Mouse (Mus musculus) left cerebral cortex, postnatal 4 days (tissue): ENCODE measurements around the gene Zfp637. TPM values are rescaled to one million over a fixed set of nuclear protein-coding genes. Genes with fewer than 3 reads are reported as not detected.
A peak's percentile ranks its signal among the peaks of the same experiment; 100 is the strongest.
"Not testable (repeated sequence)": the region's sequence is repeated elsewhere in the genome, so short reads cannot be mapped to it uniquely, and the experiment has no call there.

Source experiments
- DNase-seq: peaks from one replicate; pipeline ENCODE4 v3.0.0-alpha.2; 2022
- intact Hi-C: fragments of 180-260 bp; cut with DNase I; formaldehyde crosslinking; loops from one replicate; pipeline ENCODE4 v1.15.1; 2025
- total RNA-seq, 2 experiments: library from RNA; stranded (reverse); gene quantifications; 2 replicates each; pipeline ENCODE4 v1.2.3; 2021

Gene Zfp637
- total RNA-seq = 10 to 100 TPM; 69.2 to 70.2 TPM

DNA sequence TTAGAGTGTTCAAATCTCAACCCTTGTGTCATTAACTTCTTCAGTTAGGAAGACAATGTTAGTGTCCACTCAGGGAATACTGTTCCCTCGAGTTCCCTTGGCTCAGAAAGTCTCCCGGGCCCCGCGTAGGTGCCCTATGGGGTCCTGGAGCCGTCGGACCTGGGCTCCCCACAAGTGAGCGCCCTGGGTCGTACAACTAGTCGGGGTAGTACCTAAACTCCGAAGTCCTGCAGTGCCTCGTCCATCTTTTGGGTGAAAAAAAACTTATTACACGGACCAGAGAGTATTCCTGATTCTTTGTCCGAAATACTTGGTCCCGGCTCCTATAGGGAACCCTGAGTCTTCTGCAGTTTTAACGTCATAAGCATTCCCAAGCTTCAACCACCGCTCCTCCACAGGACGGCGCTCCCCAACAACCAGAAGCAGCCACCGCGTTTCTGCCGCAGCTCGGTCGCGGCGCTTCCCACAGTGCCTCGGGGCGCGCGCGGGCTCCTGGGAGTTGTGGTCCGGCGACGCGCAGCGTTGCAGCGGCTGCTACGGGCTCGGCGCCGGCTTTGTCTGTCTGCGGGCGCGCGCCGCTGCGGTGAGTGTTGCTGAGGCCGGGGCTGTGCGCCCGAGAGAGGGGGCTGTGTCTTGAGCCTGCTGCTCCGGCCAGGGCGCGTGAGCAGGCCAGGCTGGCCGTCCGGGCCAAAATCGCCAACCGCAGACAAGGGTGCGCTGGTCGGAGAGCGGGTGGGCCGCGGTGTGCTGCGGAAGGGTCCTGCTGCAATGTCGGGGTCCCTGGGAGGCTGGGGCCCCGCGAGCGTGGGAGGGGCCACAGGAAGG, at the start of gene Zfp637:
TSS of gene Zfp637 (plus strand) at position 495 of the 825 bp plus-strand sequence.
- intact Hi-C loops = no loop called here

DNA sequence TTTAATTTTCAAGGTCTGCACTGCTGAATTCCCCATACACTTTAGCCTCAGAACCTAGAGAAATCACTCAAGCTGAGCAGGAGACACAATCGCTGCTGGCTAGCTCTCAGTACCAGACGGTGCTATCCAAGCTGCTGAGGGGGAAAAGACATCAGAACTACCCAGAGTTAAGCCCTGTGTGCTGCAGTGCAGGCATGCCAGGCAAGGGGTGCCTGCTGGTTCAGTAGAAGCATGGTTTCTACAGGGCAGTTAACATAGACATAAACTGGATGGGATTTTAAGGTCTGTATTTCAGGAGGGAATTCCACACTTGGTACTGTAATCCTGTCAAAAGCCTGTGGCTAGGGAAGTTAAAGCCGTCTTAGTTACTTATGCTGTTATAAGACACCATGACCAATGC, 45.7 kb upstream of the Zfp637 start:
- DNase-seq = no peak
- intact Hi-C loops = no loop called here

More for the DNA sequence above, at the start of gene Zfp637:
- peak; percentile 97 for DNase-seq

DNA sequence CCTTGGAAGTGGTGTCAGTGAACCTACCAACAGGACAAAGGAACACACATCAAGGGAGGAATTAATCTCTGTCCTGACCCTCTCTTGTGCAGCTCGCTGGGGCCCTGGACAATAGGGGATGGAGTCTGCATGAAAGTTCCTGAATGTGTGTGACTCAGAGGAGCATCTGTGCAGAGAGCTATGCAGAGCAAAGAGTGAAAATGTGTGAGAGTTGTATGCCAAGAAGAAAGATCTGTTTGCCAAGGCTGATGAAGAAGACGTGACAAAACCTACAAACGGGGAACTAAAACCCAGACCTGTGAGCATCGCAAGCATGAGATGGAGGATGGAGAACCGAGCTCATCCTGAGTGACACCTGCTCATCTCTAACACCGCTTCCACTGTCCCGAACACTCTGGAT, 40.2 kb upstream of the Zfp637 start:
- intact Hi-C loops = no loop called here
- no peak for DNase-seq

DNA sequence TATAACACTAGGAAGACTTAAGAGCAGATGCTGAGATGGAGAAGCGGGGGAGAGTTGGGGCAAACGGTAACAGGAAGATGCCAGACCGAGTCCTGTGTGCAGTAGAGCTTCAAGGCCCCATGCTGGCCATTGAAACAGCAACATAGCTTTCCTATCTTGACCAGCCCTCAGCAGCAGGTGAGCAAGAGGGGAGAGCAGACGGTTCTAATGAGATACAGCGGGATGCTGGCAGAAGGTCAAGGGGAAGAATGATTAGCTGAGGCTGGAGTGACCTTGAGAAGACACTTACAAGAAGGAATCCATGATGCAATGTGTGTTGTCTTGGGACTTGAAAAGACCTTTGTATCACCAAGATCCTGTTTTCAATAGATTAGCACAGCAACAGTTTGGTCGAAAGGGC, 39.2 kb upstream of the Zfp637 start:
- peak; percentile 81 for DNase-seq
- intact Hi-C loops = no loop called here

DNA sequence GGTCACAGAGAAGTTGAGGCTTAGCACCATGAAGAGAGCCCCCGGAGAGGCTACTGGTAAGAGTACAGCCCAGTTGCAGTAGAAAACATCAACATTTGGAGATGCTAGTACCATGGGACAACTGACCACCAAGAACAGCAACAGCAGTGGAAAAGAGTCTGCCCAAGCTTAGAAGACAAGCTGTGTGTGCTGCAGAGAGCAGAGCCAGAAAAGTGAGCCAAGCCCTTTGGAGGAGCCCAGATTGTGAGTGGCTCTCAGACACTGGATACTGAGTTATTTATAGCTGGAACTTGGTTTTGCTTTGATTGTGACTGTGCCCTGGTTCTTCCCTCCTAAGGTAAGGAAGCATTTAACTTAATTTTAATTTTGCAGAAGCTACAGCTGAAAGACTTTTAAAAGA, 33.2 kb upstream of the Zfp637 start:
- intact Hi-C loops = no loop called here
- no peak for DNase-seq

DNA sequence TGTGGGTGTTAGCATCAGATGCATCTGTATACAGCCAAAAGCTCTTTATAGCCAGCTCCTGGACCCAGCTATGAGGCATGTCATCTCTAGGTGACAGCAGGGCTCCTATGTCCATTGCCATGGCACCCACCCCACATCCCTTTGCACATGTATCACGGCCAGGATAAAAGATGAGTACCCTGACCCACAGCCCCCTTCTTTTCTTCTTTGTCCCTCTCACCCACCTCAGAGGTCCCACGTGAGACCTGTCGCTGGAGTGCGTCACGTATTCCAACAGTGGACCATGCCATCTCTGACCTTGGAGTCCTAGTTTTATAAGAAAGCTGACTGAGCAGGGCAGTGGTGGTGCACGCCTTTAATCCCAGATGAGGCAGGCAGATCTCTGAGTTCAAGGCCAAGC, 31.2 kb upstream of the Zfp637 start:
- intact Hi-C loops = no loop called here
- no peak for DNase-seq

DNA sequence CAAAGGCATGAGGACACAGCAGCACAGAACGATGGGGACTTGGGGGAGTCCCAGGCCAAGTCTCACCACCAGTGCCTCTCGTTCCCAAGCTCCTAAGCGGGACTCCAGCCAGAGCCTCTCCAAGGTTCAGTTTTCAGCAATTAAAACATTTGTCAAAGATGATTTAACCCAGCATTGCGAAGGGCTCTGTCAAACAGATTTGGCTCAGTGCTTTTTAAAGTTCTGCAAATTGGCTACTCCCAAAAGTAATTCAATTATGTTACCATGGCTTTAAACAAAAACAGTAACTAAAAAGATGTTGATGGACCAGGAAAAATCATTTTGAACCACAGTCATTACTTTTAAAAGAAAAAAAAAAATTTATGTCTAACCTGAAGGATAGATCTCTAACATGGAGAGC, 30.3 kb upstream of the Zfp637 start:
- intact Hi-C loops = no loop called here
- no peak for DNase-seq

DNA sequence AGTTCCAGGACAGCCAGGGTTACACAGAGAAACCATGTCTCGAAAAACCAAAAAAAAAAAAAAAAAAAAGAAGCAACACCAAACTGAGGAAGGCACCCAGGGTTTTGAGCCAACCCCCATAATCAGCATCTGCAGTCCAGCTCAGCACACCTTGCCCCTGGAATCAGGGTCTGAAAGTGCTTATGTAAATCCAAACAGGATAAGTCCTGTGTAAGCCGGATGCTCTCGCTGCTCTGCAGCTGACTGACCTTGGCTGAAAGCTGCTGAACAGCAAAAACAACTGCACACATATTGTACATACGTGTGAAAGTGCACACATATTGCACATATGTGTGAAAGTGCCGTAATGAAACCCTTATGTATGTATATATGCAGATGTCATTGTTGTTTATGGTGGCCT, 29.7 kb upstream of the Zfp637 start:
- intact Hi-C loops = no loop called here
- DNase-seq = no peak

DNA sequence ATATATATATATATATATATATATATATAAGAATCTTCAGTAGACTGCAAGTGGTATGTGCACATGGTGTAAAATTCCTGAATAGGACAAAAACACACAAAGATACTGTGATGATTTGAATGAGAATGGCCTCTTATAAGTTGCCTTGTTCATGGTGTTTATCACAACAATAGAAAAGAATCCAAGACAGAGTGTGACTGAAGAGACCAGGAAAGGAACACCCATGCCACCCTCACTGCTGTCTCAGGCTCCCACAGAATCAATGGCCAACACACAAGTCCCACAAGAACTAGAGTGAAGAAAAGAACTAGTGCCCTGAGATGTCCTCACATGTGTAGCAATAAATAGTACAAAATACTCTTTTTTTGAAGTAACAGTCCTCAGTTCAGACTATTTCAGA, 26.3 kb upstream of the Zfp637 start:
- DNase-seq = no peak
- intact Hi-C loops = no loop called here

DNA sequence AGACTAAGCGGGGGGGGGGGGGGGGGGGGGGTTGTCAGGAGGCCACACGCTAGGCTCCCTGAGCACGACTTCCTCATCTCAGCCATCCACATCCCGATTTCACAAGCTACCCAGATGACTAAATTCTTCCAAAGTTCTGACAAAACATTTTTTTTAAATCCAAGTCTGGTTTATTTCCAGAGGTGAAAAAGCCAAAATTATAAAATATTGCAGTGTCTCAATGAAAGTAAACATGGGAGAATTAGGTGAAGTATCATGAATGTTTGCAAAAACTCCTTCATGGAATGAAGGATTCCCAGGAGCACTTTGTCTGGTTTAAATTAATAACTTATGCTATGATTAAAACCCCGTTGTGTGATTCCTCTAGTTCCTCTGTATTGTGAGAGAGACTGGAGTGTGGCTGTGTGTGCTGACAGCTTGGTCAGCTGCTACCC, 23.9 kb upstream of the Zfp637 start:
- intact Hi-C loops = no loop called here
- no peak for DNase-seq

DNA sequence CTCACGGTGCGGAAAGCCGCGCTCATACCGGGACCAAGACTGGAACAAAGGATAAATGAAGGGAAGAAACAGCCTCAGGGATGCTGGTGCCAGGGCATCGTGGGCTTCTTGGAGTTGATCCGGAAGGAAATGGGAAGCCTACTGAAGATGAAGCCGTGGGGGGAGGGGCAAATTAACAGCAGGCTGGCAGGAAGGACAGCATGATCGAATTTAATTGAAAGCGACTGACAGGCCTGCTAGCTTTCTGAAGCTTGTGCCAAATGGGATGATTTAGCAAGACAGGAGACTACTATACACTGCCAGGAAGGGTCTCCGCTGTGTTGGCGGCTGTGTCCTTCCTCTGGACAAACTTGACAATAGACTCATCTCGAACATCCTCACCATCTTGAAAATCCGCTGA, 20.7 kb upstream of the Zfp637 start:
- intact Hi-C loops = no loop called here
- DNase-seq = peak; percentile 77

DNA sequence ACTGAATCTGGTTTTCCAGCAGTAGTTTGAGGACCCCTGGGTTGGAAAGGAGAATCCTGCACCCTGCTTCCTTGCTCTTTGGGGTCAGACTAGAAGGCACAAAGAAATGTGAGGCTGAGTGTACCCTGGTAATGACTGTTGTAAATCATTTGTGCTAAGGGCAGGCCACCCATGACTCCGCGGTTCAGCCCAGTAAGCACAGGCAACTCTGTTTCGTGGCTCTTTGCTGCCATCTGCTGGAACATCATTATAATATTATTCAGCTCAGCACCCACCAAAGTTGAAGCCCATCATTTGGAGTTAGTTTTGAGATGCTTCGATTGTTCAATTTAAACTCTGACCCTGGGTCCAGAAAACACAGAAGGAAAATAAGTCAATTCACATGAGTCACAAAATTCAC, 15.6 kb upstream of the Zfp637 start:
- intact Hi-C loops = loop anchor here (5.0 kb wide), 3 partner anchors 68 to 1173 kb away; partner anchors contain the start of gene Depp1
- DNase-seq = peak; percentile 82

DNA sequence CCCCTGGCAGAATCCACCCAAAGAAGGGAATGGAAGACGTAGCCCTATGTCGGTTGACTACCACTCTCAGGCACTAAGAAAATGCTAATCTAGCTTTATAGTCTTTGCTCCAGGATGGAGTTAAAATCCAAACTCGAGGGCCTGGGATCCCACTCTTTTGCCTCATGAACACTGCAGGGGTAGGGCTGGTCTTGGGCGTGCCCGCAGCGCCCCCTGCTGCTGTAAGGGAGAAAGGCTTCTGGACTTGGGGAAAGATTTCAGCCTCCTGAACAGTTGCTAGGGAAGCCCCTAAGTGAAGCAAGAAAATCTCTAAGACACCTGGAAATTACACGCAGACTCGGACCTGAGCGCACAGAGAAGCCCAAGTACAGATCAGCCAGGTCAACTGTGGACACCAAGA, 12.7 kb upstream of the Zfp637 start:
- intact Hi-C loops = loop anchor here (5.0 kb wide), 3 partner anchors 71 to 1176 kb away; partner anchors contain the start of gene Depp1
- peak; percentile 73 for DNase-seq

DNA sequence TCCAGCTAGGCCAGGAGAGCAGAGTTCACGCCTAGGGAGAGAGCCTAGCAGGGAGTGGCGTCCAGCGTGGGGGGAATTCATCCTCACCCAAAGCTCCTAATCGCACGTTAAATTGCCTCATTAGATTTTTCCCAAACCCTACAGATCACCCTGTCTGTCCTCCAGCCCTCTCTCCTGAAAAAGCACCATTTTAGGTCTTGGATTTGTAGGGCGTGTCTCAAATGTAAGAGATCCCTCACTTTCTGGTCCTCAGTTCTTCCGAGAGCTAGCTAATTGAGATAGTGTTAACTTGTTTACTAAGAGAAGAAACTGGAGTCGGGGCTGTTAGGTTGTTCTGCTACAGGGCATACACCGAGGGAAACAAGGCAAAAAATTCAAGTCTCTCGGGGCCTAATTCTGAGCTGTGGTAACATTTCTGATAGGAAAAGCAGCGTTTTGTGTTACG, 553 bp downstream of the Zfp637 start:
- intact Hi-C loops = no loop called here
- no peak for DNase-seq

DNA sequence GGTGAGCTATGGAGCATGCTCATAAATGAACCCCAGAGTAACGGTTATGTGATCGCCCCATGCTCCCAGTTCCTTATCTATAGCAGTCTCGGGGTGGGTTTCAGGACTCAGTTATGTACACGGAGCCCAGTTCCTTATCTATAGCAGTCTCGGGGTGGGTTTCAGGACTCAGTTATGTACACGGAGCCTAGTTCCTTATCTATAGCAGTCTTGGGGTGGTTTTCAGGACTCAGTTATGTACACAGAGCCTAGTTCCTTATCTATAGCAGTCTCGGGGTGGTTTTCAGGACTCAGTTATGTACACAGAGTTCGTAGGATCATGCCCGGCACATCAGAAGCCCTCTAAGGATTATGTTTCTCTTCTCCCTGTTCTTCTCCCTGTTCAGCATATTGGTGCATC, 3.6 kb downstream of the Zfp637 start:
- no peak for DNase-seq
- intact Hi-C loops = no loop called here

DNA sequence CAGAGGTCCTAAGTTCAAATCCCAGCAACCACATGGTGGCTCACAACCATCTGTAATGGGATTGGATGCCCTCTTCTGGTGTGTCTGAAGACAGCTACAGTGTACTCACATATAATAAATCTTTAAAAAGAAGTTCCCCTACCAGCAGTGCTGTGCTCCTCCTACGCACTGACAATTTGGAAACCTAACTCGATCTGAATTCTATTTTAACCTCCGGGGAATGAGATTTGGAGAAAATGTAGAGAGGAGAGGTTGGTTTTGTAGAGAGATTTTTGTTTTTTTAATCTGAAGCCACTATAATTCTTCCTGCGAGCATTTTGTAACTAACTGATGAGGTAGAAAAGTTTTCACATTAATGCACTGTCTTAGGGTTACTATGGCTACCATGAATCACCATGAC, 5.7 kb downstream of the Zfp637 start:
- DNase-seq, intact Hi-C loops: not testable (repeated sequence)

DNA sequence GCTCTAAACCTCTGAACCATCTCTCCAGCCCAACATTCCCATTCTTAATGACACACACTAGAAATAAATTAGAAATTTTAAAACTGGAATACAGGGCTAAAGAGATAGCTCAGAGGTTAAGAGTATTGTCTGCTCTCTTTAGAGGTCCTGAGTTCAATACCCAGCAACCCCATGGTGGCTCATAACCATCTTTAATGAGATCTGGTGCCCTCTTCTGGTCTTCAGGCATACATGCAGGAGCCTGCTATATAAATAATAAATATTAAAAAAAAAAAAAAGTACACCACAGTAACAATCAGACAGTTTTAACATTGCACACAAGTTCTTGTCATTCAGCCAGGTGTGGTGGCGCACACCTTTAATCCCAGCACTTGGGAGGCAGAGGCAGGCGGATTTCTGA, 6.8 kb downstream of the Zfp637 start:
- no peak for DNase-seq
- intact Hi-C loops = no loop called here

DNA sequence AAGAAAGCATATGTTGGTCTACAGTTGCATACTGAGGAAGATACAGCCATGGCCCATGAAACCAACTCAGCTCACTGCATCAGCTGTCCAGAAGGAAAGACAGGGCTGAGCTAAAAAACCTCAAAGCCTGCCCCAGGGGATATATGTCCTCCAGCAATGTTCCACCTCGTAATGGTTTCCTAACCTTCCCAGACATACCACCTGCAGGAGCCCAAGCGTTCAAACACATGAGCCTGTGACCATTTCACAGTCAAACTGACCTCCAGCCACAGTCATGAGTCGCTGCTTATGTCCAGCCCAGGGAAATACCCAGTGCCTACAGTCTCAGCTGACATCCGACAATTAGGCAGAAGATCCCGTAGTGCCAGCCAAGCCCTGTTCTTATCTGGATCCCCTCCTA, 7.6 kb downstream of the Zfp637 start:
- intact Hi-C loops = no loop called here
- no peak for DNase-seq

DNA sequence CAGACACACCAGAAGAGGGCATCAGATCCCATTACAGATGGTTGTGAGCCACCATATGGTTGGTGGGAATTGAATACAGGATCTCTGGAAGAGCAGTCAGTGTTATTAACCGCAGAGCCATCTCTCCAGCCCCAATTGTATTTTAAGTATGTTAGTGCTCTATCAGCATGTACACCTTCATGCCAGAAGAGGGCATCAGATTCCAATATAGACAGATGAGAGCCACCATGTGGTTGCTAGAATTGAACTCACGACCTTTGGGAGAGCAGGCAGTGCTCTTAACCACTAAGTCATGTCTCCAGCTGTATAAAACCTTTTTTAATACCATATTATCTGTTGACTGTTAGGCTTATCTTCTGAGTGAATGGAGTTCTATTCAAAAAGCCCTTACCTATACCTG, 10.8 kb downstream of the Zfp637 start:
- intact Hi-C loops = loop anchor here (10.0 kb wide), 1 partner anchor 243 kb away; no protein-coding TSS in a partner anchor
- DNase-seq = no peak

DNA sequence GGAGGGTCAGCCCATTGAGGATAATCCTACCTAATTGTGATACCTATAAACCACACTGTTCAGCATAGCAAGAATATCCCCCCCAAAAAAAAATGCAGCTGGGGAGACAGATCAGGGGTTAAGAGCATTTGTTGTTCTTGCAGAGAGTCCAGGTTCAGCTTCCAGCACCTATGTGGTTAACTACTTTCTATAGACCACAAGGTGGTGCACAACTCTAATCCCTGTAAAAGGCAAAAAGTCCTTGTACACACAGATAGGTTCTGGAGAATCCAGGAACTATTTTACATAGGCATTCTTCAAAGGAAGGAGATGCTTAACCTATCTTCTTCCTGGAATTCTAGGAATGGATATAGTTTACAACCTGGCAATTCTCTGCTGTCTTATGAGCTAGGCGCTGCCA, 17.0 kb downstream of the Zfp637 start:
- DNase-seq = no peak
- intact Hi-C loops = loop anchor here (10.0 kb wide), 1 partner anchor 237 kb away; no protein-coding TSS in a partner anchor

DNA sequence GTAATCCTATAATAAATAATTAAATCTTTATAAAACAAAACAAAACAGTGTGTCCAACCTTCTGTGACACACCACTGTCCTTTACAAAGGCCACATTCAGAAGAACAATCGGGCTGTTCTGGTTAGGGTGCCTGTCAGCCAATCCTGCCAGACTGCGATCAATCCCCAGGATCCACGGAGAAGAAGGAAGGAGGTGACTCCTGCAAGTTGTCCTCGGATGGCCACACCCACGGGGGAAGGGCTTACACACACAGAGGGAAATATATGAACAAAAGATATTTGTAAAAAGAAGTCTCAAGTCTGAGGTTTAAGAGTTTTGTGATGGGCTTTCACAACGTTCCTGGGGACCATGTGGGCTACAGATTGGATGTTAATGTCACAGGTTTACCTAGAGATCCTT, 20.9 kb downstream of the Zfp637 start, which contains the start of gene Zfp239:
TSS of gene Zfp239 (plus strand) at position 253 of the 400 bp plus-strand sequence.
- no peak for DNase-seq
- intact Hi-C loops = no loop called here

DNA sequence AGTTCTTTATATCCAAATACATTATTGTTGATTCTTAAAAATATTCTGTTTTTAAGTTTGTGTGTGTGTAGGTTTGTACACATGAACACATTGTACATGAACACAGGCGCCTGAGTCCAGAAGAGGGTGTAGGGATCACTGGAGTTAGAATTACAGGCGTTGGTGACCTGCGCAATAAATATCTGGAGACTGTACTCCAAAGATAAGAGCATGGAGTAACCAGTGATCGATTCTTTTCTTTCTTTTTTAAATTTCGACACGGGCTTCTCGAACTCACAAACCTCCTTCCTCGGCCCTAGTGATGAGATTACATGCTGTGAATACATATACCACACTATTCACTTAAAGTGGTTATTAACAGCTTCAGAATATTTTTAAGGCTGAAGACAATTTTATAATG, 21.5 kb downstream of the Zfp637 start:
- DNase-seq = no peak
- intact Hi-C loops = no loop called here
